Mouse (Mus musculus) forebrain, embryonic 14.5 days (tissue): Measurements from ENCODE around the gene Xk. TPM values are rescaled to one million over a fixed set of nuclear protein-coding genes. Genes with fewer than 3 reads are reported as not detected.

ENCODE experiments used
- polyA plus RNA-seq: library from polyadenylated mRNA; unstranded; fragments of >200 nt; fragmentation: Nextera tagmentation; extraction: Ambion mirVana; gene quantifications from 2 replicates; pipeline ENCODE4 v1.2.1, GENCODE M21; 2014

Xk gene
- polyA plus RNA-seq, 1 experiment from 2014 or later = 1.7 TPM

Other genes starting within 250 kb of the Xk start
- not detected in 2 replicates for gene Fthl17e, start 239.3 kb upstream of the Xk start, polyA plus RNA-seq
- not detected in 2 replicates for gene Fthl17f, start 209.7 kb upstream of the Xk start, polyA plus RNA-seq
- gene 4930402K13Rik, start 168.2 kb upstream of the Xk start, polyA plus RNA-seq = not detected in 2 replicates
- gene Lancl3, start 72.9 kb upstream of the Xk start, polyA plus RNA-seq = 2.9 and 4.7 TPM in 2 replicates
- gene Gm14862, start 15.9 kb upstream of the Xk start, polyA plus RNA-seq = not detected in 2 replicates
- gene H2al1m, start 11.0 kb downstream of the Xk start, polyA plus RNA-seq = not detected in 2 replicates
- not detected in 2 replicates for gene H2al1k, start 77.9 kb downstream of the Xk start, polyA plus RNA-seq
- gene Cybb, start 215.0 kb downstream of the Xk start, polyA plus RNA-seq = 0.51 and 0.54 TPM in 2 replicates